Mouse (Mus musculus) embryo, embryonic 9.5 days (tissue): Measurements from ENCODE around the gene Ccdc97.
"Not testable (repeated sequence)": the region's sequence is repeated elsewhere in the genome, so short reads cannot be mapped to it uniquely, and the experiment has no call there.

ENCODE experiments used
- DNase-seq: peaks from one replicate; pipeline ENCODE4 v3.0.0-alpha.2; 2017; ENCODE audit errors: extremely low spot score

The Ccdc97 gene

DNA sequence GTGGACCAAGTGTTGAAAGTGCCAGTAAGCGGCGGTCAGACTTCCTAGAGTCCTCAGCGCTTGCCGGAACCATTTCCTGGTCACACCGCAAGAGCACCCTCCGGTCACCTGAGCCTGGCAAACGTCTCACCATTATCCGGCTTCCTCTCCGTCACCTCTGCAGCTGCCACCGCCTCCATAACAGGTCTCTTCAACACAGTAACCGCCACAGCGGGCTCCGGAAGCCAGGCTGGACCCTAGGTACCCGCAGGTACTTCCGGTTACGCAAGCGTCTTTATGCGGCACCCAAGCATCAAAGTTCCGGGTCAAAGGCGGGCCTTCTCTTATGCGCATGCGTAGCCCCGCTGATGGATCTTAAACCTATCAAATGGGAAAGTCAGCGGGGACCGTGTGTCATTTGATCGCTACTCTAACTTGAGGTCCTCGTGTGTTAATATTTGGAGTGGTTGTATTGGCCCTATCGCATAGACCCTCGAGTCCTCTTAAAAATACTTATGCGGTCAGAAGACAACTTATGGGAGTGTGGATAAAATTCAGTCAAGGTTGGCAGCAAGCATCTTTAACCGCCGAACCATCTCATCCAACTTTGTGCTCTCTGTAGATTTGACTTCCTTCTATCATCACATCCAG, at the start of gene Ccdc97:
Gene Ccdc97, minus strand, starts transcription at position 301 of the 630 bp plus-strand sequence.
- DNase-seq = peak; percentile 89

DNA sequence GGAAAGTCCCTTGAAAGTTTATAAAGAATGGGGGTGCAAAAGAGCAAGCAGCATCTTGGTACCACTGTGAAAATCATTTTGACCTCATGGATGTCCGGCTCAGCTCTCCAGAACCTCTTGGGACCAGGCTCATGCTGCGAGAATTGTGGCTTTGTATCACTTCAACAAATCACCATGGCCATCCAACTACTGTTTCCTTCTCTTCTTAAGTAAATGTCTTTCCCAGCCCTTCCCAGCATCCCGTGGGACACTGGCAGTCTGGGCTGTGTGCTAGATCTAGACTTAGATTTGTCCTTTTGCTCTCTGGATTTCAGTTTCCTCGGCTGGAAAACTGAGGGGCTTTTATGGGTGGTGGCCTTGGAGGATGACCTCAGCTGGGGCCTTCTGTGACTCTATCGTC, 49.3 kb upstream of the Ccdc97 start:
- no peak for DNase-seq

DNA sequence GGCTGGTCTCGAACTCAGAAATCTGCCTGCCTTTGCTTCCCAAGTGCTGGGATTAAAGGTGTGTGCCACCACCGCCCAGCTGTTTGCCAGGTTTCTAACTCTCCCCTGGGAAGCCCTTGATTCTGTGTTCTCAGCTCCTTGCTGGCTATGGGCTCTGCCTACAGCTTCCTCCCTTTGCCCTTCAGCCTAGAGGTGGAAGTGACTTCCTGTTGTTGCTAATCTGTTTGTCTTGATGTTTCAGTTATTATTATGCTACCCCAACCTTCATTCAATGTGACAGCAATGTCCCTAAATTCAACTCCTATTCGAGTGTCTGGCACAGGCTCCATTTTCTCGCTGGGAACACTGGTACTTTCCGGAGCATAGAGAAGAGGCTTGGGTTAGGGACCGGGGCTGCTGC, 47.2 kb upstream of the Ccdc97 start:
- no peak for DNase-seq

DNA sequence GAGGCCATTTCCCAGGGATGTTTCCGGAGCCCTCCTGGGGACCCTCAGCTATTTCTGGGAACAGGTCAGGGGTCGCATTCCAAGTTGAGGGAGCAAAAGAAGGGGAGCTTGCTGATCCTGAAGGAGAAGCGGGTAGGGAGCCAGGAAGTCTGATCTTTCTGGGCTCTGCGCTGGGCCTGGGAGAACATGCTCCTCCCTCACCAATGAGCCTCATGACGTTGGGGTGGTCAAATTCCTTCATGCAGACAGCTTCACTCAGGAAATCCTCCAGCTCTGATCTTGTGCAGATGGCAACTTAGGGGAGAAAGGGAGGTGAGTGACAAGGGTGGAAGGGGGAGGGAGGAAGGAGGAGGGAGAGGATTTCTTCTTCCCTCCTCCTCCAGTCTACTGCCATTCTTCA, 45.3 kb upstream of the Ccdc97 start:
- no peak for DNase-seq

DNA sequence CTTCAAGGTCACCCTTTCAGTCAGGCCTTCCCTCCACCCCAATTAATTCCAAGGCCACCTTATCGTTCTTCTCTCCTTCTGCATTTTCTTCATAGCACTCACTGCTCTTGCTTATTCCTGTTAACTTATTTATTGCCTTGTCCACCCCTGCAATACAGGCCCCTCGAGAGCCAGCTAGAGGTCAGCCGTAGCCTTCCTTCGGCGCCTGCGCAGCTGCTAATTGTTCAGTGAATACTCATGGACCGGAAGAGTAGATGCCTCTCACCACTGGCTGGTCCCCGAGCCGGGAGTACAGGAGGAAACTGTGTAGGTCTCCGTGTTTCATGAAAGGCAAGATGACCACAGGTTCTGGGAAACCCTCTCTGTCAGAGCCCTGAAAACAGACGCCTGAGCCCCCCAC, 44.8 kb upstream of the Ccdc97 start:
- DNase-seq = no peak

GRCm38 (mm10) chr7:25761354-25761753, 42.5 kb upstream of the Ccdc97 start:
- no peak for DNase-seq

DNA sequence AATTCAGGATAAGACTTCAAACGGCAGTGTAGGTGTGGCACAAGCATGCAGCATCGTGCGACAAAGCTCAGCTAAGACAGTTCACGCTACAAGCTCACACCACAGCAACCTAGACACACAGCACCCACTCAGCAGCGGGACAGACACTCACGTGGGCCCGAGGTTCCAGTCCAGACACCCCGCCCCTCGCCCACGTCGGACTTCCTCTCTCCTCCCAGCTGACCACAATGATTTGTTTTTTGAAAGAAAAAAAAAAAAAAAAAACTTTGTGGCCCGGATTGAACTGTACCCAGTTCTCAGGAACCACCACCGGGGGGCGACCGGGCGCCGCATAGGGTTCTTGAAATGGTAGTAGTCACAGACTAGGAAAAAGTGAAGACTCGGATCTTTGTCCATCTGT, 37.1 kb upstream of the Ccdc97 start:
- peak; percentile 87 for DNase-seq

DNA sequence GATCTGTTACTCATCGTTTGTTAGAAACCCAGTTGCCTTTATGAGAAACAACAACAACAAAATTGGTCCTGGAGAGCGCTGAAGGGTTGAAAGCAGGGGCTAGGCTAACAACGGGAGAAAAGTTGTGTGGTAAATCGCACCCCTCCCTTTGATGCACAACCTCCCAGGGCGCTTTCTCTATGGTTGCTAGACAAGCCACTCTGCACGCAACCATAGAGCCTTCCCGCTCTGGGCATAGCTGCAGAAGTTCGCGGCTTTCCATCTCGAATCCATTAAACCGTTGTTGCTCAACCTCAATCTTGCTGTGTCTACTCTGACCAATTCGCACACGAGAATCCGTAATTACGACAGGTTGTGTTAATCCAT, 36.6 kb upstream of the Ccdc97 start:
- DNase-seq = no peak

DNA sequence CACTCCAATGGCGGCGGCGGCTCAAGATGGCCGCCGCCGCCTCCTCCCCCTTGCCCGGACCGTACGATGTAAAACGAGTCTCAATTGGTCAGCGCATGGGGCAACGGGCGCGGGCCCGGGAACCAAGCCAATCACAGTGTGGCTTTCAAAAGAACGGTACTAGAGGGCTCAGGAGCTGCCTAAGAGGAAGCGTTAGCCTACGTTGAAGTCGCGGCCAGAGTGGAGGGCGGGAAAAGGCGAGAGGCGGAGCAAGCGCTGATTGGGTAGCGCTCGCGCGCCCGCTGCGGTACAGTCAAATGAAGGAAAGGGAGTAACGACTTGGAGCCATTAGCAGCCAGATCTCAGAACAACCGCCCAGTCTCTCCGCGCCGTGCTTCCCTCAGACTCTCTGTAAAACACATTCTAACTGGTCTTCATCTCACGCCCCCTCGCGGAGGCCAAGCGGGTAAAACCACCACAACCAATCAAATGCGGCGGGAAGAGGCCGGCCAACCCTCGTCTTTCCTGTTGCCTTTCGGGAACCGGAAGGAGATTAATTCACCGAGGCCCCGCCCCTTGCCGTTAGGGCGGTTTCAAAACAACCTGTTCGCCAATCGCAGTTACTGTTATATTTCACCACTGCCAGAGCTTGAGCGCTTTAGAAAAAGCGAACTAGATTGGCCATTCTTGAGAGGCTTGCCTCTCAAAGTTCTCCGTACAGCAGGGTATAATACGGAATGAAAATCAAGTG, 36.0 kb upstream of the Ccdc97 start, which contains the start of gene Hnrnpul1:
Gene Hnrnpul1, minus strand, starts transcription at position 20 of the 730 bp plus-strand sequence.
- DNase-seq = peak; percentile 99

GRCm38 (mm10) chr7:25754439-25754737, 35.5 kb upstream of the Ccdc97 start:
- DNase-seq = no peak

- no peak for DNase-seq
Measured at GRCm38 (mm10) chr7:25753643-25754438, 35.0 kb upstream of the Ccdc97 start.

- no peak for DNase-seq
Measured at GRCm38 (mm10) chr7:25753076-25753475, 34.2 kb upstream of the Ccdc97 start.

DNA sequence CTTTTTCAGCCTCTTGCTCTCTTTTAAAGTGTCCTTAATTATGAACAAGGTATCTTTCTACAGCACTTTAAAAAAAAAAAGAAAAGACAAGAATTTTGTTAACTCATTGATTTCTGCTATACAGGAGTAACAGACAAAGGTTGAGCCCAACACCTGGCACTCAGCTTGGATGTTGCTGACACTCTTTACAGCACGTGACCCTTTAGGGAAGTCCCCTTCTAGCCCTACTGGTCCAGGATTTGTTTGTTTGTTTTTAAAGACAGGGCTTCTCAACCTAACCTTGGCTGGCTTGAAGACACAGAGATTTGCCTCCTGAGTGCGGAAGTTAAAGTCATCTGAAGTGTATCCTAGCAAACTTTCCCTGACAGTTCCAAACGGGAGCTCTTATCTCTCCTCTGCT, 28.0 kb upstream of the Ccdc97 start:
- DNase-seq = no peak

GRCm38 (mm10) chr7:25738277-25738676, 19.4 kb upstream of the Ccdc97 start:
- DNase-seq = no peak

- no peak for DNase-seq
Measured at GRCm38 (mm10) chr7:25736920-25737319, 18.0 kb upstream of the Ccdc97 start.

DNA sequence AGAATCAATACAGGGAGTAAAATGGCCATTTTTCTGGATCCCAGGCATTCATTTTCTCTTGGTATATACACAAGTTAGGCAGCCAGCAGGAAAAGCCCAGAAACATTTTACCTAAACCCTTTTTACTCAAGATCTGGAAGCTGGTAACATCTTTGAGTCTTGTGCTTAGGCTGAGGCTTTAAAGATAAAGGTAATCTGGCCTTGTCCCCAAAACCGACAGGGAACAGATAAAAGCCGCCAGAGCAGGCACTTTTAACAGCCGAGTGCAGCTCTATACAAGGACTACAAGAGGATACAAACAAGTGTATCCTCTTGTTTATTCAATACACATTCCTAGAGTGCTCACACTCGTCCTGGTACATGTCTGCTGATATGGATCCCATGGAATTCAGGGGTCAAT, 16.1 kb upstream of the Ccdc97 start:
- DNase-seq = no peak

DNA sequence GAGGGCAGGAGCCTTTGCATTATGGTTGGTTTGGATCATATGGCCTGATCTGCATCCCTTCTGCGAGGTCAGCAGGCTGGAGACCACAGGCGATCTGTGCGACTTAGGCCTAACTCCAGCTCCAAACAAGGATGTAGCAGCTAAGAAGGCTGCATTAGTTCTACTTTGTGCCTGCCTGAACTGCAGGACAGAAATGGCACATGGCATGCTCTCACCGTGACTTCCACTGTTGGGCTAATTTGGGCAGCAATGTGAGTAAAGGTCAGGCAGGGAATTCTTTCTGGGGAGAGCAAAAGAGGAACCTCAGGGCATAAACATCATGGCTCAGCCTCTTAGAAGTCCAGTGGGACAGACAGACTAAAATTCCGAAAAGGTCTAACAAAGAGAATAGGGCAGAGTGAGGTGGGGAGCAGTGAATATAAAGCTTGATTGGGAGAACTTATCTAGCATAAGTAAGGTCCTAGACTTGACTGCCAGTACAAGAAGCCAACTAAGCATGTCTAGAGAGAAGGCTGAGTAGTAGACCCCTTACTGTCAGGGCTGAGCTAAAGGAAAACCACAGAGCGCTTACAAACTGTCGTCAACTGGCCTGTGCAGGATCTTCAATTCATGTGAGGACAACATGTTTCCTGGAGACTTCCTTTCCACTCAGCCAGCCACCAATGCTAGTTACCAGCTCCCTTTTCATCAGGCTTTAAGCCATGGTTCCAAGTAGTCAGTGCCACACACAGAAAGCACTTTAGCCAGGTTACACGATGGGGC, 12.6 kb upstream of the Ccdc97 start:
- DNase-seq = no peak

GRCm38 (mm10) chr7:25729862-25730261, 11.0 kb upstream of the Ccdc97 start:
- DNase-seq = no peak

GRCm38 (mm10) chr7:25729396-25729795, 10.5 kb upstream of the Ccdc97 start:
- no peak for DNase-seq

GRCm38 (mm10) chr7:25727800-25728199, 8.9 kb upstream of the Ccdc97 start:
- DNase-seq = no peak

- DNase-seq = no peak
Measured at GRCm38 (mm10) chr7:25725886-25726285, 7.0 kb upstream of the Ccdc97 start.

- not testable (repeated sequence) for DNase-seq
Measured at GRCm38 (mm10) chr7:25721776-25722175, 2.9 kb upstream of the Ccdc97 start.
